Mouse (Mus musculus) ovary, adult 18-20 months (tissue): Measurements from ENCODE around the gene Ttc39b.
"Not testable (repeated sequence)": the region's sequence is repeated elsewhere in the genome, so short reads cannot be mapped to it uniquely, and the experiment has no call there.

Experiments
- DNase-seq: peaks from one replicate; pipeline ENCODE4 v3.0.0; 2022; ENCODE audit warnings: low spot score, mixed read lengths

Ttc39b gene

DNA sequence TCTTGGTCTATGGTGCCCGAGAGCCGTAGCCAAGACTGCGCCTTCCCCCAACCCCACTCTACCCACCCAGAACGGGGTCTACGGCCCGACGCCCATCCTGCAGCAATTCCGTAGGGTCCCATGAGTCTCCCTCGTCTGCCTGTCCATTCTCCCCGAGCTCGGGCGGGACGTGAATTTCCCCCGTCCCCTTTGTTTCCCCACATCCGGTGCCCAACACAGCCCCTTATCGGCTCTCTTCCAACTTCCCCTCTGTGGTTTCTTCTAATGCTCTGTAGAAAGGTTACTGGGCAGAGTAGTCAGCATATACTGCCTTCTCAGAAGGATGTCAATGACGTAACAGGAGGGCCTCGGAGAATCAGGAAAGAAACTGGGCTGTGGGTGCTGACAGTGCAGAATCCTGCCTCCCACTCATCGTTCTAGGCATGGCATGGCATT is 50.4 kb downstream of the Ttc39b start:
- no peak for DNase-seq

DNA sequence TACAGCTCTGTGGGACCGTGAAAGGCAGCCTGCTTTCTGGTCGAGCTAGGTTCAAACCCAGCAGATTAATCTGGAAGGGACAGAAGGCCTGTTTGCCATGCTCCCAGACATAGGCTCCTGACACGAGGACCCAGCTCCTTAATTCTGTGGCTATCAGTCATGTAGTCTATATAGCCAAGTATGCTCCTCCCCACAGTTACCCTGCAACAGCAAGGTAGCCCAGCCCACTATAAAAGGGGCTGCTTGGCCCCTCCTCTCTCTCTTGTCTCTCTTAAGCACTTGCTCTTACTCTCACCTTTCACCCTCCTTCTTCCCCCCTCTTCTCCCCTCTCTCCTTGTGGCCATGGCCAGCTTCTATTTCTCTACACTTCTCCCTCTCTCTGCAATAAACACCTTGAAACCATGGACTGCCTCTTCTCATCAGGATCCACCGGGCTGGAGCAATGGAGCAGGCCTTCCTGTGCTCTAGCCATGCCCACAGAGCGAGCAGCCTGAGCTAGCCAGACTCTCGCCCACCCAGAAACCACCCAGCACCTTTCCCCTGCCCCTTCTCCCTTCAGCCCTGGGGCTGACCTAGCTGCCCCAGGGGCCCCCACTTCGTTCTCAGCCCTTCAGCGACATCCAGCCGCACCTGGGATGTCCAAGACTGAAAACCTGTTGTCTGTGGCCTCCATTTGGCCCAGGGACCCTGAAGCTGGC is 51.0 kb downstream of the Ttc39b start:
- no peak for DNase-seq

DNA sequence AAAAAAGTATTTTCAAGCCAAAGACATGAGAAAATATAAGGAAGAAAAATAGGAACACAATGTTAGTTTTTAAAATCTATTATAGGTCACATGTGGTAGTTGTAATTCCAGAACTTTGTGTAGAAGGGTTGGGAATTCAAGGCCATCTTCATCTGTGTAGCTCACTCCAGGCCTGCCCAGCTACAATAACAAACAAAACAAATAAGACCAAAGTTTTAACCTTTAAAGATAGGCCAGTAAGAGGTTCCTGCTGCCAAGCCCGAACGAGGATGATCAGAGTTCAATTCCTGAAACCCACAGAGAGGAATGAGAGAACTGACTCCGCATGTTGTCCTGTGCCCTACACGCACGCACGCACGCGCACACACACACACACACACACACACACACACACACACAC is 53.6 kb downstream of the Ttc39b start:
- no peak for DNase-seq

DNA sequence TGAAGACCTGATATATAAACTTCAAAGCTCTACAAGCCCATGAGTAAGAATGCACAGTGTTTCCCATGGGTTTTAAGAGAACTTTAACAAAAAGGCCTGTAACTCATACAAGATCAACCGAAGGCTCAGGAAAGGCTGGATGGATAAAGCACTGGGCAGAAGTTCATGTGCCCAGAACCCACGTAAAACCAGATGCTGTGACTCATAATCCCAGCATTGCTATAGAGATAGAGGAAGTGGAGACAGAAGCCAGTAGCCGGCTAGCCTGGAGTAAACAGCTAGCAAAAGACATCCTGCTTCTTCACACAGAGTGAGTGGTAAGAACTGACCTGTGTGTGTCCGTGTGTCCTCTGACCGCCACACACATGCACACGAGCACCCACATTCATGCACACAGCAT is 54.4 kb downstream of the Ttc39b start:
- DNase-seq = no peak

DNA sequence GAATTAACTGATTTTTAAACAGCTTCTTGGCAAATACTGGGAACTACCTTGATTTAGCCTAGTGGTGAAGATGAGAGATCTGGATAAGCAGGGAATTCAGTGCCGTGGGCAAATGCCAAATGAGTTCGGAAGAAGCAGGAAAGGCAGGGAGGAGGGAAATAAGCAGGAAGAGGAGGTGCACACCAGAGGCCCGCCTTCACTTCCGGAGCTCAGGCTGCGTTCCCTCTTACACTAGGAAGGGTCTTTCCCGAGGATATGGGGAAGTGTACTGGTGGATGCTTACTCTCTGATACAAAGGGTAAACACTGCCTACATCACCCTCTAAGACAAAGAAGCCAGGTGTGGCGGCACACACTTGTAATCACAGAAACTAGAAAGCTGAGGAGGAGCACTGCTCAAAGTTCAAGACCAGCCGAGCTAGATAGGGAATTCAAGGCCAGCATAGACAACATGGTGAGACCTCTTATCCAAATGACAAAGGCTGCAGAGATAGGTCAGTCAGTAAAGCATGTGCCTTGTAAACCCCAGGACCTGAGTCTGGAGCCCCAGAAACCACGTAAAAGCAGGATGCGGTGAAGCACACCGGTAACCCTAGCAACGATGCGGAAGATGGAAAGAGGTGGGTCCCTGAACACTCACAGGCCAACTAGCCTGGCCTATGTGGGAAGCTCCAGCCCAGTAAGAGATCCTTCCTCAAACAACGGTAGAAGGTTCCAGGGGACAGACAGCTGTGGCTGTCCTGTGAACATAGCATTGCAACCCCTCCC is 57.9 kb downstream of the Ttc39b start:
- no peak for DNase-seq

DNA sequence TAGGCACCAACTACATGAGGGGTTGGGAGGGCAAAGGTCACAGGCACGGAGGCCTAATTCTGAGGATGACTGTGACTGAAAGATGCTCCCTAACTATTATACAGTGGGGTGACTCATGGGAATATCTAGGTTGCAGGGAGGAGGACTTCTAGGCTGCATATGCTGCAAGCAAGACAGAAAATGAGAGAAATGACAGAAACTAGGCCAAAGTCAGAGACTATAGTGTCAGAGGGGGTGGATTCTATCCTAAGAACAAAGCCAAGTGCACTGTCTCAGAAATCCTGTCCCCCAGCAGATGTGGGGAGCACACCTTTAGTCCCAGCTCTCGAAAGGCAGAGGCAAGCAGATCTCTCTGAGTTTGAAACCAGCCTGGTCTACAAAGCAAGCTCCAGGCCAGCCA is 59.2 kb downstream of the Ttc39b start:
- DNase-seq = no peak

DNA sequence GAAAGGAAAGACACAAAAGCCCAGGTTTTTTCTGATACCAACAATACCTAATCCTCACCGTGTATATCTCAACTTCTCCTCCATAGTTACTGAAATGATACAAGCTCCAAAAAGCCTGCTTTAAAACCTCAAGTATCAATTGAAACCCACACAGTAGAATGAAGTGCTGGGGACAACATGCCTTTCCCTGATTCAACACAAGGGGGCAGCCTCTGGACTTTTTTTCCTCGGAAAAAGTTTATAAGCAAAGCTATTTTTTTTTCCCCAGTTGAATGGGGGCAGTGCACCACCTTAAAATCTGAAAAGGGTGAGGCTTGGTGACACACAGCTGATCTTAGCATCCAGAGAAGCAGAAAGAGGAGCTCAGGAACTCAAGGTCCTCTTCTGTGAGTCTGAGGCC is 62.1 kb downstream of the Ttc39b start:
- no peak for DNase-seq

DNA sequence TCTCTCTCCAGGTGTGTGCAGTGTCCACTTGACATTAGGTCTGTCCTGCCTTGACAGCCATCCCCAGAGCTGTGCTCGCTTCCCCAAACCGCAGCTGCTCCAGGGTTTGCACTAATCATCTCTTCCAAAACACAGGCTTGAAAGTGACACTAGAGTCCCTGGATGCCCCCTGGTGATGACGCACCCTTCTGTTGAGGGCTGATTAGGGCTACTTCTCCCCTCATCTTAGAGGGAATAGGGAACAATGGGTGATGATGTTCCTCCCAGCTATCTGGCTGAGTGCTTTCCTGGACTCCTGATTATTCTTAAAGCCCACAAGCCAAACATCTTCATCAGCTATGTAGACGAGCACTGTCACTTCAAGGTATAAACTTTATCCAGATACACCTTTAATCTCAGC is 64.4 kb downstream of the Ttc39b start:
- no peak for DNase-seq

DNA sequence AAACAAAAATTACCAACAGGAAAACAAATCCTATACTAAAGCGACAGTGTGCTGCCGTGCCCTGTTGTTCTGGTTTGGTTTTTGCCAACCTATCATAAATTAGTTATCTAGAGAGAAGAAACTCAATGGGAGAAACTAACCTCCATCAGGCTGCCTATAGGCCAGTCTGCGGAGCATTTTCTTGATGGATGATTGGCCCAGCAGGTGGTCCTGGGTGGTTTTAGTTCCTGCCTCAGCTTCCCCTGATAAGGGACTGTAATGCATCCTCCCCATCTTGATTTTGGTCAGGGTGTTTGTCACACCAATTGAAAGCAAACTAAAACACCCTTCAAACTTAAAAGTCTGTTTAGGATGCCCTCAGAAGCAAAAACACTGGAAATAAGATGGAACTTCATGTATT is 65.8 kb downstream of the Ttc39b start:
- DNase-seq = no peak

DNA sequence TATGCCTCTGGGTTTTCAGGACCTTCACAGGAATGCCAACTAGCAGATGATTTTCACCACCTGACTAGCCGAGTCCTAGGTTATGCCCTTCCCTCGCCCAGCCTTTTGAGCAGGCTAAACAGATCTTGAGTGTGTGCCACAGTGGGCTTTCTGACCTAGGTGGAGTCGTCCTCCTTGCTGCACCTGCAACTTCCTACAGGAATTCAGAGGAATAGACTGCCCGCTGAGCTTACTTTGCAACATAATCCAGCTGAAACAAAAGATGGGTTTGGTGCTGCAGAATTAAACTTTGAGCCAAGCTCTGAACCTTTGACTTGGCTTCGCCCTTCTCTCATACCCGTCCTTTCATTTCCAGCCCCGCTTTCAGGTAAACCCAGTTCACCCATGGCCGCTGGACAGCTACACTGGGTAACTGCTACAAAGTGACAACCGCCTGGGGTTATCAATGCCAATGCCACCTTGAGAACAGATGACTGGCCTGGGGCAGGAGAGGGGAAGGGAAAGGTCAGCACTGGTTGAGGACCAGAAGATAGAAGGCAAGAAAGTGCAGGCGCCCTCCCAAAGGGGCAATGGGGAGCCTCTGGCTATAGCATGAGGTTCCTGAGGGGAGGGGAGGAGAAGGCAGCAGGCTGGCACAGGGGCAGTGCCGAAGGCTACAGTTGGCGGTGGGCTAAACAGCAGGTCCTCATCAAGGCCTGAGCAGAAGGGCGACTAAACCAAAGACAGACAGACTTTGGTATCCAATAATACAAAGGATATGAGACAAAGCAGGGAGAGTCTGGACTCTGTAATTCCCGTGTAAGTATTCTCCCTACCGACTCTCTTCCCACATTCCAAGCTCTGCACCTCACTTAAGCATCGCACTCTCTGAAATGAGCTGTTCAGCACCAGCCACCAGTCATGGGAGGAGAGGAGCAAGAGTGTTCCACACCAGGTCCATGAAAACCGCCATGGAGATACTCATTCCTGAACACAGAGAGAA is 66.5 kb downstream of the Ttc39b start:
- no peak for DNase-seq

DNA sequence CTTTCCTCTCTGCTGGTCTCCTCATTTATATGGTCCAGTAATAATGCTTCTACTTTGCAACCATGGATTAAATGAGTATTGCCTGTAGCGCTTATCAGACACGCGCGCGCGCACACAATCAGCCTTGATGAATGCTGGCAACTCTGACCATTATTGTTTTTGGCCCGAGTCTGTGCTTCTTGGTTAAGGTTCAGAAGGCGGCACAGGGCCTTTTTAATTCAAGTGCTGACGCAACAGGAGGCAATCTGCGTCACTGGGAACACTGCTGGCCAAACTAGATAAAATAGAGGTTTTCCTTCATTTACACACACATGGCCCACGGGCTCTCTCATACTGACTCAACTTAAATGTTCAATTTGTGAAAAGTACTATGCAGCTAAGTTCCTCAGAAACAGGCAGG is 67.3 kb downstream of the Ttc39b start:
- peak; percentile 49 for DNase-seq

DNA sequence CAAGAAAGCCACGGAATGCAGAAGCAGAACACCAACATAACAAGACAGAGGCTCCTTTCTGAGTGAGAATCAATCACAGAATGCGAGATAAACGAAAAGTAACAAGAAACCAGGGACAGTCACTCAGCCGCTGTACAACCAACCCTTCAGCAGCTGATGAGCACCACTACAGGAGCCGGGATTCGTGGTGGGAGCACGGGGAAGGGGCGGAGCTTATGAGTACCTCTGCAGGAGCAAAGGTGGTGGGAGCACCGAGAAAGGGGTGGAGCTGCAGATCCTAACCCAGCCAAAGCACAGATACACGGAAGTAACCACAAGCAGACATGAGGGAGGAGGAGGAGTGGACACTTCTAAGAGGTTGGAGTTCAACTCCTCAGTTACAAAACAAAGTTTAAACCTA is 69.1 kb downstream of the Ttc39b start:
- DNase-seq = no peak

DNA sequence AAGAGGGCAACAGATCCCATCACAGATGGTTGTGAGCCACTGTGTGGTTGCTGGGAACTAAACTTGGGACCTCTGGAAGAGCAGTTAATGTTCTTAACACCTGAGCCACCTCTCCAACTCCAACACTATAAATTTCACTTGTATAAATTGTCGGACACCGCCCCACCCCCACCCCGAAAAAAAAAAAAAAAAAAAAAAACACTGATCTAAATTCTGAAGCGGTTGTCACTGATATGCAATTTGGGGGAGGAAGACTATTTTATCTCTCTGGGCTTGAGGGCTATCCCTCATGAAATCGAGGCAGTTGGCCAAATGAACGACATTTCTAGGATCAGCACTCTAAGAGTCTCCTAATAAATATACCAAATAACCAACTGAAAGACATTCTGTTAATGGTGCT is 70.4 kb downstream of the Ttc39b start:
- no peak for DNase-seq

DNA sequence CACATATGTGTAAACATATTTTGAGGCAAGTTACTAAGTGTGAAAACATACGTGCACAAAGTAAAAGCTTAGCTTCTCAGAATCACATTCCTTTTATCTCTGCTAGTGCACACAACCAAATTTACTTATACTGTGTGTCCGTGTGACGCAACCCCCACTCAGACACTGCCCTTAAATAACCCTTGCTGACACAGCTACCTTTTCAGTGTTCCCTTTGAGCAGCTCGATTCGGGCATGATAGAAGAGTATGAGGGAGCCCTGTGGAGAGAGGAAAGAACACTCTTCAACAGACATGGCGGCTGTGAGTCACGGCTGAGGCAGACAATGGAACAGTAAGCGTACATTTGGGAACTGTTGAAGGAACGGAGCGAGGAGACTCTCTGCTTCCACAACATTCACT is 80.3 kb downstream of the Ttc39b start:
- no peak for DNase-seq

DNA sequence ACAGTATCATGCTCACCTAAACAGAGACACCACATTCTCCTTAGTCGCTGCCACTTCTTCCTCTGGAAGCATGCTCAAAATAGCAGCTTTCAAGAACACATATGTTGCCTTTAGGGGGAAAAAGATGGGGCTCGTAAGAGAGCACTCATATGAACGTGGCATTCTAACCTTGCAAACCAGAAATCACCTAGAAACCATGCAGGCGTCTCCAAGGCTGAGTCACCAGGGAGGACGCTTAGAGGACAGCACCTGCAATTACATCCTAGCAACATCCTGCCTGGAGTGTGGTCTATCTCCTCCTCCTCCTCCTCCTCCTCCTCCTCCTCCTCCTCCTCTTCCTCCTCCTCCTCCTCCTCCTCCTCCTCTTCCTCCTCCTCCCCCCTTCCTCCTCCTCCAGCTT is 82.4 kb downstream of the Ttc39b start:
- no peak for DNase-seq

DNA sequence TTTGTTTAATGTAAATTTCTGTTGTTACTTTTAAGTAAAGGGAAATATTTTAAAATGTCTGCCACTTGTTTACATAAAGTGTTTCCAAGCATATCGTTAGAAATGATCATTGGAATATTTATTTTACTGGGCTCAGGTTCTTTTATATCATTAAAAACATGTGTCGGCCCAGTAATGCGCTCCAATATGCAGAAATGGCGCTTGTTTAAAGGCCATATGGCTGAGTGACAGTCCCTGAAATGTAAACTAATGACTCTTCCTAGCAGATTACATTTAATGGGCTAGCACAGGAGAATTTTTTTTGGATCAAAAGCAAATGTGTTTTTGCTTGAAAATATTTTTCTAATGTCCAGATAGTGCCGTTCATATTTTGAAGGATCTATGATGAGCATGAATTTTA is 86.4 kb downstream of the Ttc39b start:
- DNase-seq = no peak

DNA sequence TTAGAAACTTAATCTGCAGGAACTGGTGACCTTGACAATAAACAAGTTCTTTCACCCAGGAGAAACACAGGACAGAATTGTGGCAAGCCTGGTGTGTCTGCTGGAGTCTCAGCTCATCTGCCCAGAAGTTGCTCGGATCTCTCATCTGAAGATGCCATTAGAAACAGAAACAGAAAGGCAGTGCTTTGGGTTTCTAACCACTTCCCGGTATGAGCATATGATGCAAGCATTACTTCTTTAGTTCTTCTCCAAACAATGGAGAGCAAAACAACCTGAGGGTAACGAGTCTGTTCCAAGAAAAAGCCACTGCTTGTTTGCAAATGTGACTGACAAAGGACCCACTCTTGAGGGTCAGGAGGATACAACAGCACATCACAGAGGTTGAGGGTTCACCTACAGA is 88.8 kb downstream of the Ttc39b start:
- DNase-seq = not testable (repeated sequence)

DNA sequence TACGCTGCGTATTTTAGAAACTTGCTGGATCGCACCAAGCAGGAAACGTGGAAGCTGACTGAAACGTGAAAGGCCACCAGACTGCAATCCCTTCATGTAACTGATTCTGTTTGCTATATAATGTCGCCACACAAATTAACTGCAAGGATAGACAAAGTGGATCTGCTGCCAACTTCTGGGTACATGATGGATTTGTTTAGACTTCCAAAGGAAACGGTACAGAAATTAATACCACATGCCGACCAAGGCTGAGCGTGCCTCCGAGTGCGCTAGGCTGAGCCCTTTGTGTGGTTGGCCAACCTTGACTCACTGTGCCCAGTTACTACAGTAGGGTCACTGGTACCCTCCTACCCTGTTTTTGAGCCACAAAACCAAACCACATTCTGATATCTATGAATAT is 89.3 kb downstream of the Ttc39b start:
- DNase-seq = no peak

DNA sequence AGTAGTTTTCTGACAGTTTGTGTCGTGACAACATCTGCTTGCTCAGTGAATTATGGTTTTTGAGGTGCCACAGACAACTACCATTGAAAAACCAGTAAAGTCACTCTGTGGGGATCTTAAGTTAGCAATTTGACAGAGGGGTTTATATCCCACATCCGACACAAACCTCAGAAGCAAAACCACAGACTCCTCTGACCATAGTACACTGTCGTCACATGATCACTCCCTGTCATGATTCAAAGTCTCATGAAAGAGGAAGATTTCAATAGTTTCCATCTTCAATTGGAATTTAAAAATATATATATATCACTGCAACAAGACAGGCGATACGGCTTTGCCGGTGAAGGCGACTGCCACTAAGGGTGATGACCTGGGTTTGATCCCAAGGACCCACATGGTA is 89.9 kb downstream of the Ttc39b start:
- no peak for DNase-seq

DNA sequence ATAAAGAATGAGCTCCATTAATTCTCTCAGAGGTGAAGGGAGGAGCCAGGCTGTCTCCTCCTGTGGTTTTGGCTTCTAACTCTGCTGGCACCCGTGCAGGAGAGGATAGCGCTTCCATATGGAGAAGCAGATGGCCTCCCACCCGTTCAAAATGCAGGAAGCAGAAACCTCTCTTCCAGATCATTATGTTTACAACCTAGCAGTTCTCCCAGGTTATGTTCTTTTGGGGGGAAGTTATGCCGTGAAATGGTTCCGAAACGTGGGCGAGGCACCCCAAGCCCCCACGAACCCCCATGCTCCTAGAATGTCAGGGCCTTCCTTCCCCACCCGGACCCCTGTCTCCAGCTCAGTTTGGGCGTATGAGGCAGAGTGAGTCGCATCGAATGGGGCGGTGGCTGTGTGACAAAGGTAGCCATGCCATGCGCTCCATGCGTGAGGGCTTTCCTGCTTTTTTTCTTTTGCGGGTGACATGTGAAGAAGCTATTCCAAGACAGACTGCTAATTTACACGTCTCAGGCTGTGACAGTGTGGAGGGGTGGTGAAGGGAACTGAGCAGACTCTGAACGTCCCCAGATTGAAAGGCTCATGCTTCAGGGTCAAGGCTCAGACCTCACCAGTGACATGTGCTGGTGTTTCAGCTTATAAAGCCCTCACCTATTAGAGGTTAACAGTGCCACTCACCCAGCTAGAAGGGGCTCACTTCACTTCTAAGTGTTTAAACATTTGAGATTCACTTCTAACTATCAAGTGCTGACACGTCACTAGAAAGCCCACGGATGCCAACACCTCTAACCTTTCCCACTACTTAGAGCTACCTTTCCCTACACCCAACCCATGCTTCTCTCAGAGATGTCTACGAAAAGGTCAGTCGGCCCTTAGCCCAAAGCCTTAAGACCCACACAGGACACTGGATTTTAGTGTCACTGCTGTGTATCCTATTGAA is 90.6 kb downstream of the Ttc39b start:
- DNase-seq = no peak

DNA sequence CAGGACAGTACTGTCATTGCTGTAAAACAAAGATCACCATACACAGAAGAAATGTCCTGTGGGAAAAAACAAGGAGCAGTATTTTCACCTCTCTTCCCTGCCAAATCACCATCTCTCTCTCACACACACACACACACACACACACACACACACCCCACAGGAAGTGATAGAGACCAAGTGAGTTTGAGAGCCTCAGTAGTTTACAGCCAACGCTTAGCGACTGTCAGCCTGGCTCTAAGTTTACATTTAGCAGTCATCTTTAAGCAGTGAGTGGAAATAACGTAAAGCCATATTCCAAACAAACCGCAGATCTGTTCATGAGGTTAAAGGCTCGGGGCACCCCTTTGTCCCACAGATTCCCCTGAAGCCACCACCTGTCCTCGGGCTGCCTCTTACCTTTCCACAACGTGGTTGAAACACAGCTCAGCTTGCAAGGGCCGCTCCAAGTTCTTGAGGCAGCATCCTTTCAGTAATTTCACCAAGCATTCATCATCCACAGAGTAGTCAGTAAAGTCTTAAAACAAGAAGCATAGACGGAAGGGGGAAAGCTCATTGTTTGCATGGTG is 91.7 kb downstream of the Ttc39b start:
- no peak for DNase-seq
